Mouse (Mus musculus) intestine, embryonic 14.5 days (tissue): Measurements from ENCODE around the gene Elp5. TPM values are rescaled to one million over a fixed set of nuclear protein-coding genes. Genes with fewer than 3 reads are reported as not detected.

Source experiments
- ATAC-seq: fragments of 200-750 bp; cut with Nextera tagmentation; replicated peaks from 2 replicates; pipeline ENCODE4 v1.8.0; 2017; ENCODE audit warnings: low read depth, moderate number of reproducible peaks, moderate TSS enrichment, moderate library complexity; ENCODE audit not compliant: low FRiP score, low TSS enrichment
- DNase-seq: peaks from one replicate; pipeline ENCODE4 v3.0.0-alpha.2; 2018; ENCODE audit warnings: low spot score
- H3K27ac ChIP-seq: fragments of 300-500 bp; sonication (generic); 2 replicates; pipeline ENCODE4 v1.5.1; 2014; ENCODE audit warnings: low read depth, mild to moderate bottlenecking, control low read depth
- H3K27me3 ChIP-seq: fragments of 300-500 bp; sonication (generic); replicated peaks from 2 replicates; pipeline ENCODE4 v1.6.1; 2014; ENCODE audit warnings: low read length, control low read depth; ENCODE audit not compliant: control insufficient read depth, insufficient read depth
- H3K36me3 ChIP-seq: fragments of 300-500 bp; sonication (generic); 2 replicates; pipeline ENCODE4 v1.6.1; 2014; ENCODE audit warnings: low read length, control low read depth; ENCODE audit not compliant: control insufficient read depth, insufficient read depth
- H3K4me1 ChIP-seq: fragments of 300-500 bp; sonication (generic); replicated peaks from 2 replicates; pipeline ENCODE4 v1.6.1; 2014; ENCODE audit warnings: low read length, control low read depth, mixed read lengths; ENCODE audit not compliant: control insufficient read depth, insufficient read depth
- H3K4me2 ChIP-seq: fragments of 300-500 bp; sonication (generic); 2 replicates; pipeline ENCODE4 v1.6.1; 2014; ENCODE audit warnings: low read length
- H3K4me3 ChIP-seq: fragments of 300-500 bp; sonication (generic); 2 replicates; pipeline ENCODE4 v1.5.1; 2014; ENCODE audit warnings: low read depth, low read length, control low read depth, mixed read lengths
- H3K9ac ChIP-seq: fragments of 300-500 bp; sonication (generic); 2 replicates; pipeline ENCODE4 v1.6.1; 2014; ENCODE audit warnings: mild to moderate bottlenecking, low read length
- H3K9me3 ChIP-seq: fragments of 300-500 bp; sonication (generic); 2 replicates; pipeline ENCODE4 v1.6.1; 2016; ENCODE audit warnings: low read length, control low read depth; ENCODE audit not compliant: control insufficient read depth
- WGBS: fragments of 180-500 bp; shearing (Covaris S2); extraction: QIAGEN DNeasy Blood & Tissue Kit; methylation state at CpG from one replicate; pipeline ENCODE4 v1.1.7; 2014; 5-methylcytosine and 5-hydroxymethylcytosine counted together
- polyA plus RNA-seq: library from polyadenylated mRNA; unstranded; fragments of >200 nt; fragmentation: Nextera tagmentation; extraction: Ambion mirVana; gene quantifications from 2 replicates; pipeline ENCODE4 v1.2.1, GENCODE M21; 2014

Gene Elp5
- polyA plus RNA-seq, 1 experiment from 2014 or later, result 104 TPM

DNA sequence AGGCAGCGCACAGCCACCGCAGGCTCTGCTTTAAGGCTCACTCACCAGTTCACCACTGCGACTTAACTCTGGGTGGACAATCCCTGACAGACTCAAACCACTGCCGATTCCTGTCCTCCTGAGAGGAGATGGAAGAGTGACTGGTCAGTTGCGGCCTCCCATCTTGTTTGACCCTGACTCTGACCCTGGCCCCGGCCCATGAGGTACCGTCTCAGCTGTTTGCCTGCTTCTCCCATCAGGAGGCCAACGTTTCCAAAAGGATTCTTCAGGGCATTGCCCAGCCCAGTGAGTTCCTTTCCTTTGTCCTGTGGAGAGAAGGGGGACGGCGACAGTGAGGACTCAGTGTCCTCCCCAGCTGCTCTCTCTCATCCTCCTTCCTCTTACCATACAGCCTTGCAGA, 28.6 kb upstream of the Elp5 start:
- no peak overlapping the region for H3K9ac ChIP-seq
- H3K4me3 ChIP-seq, result no peak overlapping the region
- H3K27ac ChIP-seq, result no peak overlapping the region
- no peaks in the 10 kb centered on the region for H3K27me3 ChIP-seq
- WGBS, result 88% methylated on average over 10 of the region's 10 CpGs
- no peaks in the 10 kb centered on the region for H3K9me3 ChIP-seq
- H3K4me2 ChIP-seq, result no peak overlapping the region
- DNase-seq (no peak), ATAC-seq (no peak)
- peaks cover 80% of the 10 kb centered on the region for H3K36me3 ChIP-seq
- H3K4me1 ChIP-seq, result peaks cover 6% of the 10 kb centered on the region

DNA sequence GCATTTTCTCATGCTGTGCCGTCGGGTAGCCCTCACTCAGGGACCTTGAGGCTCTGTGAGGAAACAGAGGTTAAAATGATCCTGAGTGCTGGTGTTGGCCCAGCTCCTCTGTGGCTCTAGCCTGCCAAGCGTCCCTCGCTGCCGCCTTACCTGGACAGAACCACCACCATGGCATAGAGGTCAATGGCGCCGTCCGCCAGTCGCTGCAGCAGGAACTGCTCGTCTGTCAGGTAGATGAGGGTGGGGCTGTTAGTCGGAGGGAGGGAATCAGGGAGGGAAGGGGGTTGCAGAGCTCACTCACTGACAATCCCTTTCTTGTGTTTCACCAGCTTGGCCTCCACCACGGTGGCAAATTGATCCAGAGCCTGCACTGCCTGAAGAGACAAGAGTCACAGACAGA, 28.2 kb upstream of the Elp5 start:
- Histone ChIP-seq H3K27ac (no peak overlapping the region), H3K9me3 (no peaks in the 10 kb centered on the region), H3K9ac (no peak overlapping the region), H3K4me2 (no peak overlapping the region), H3K4me3 (no peak overlapping the region), H3K4me1 (peaks cover 6% of the 10 kb centered on the region), H3K36me3 (peaks cover 84% of the 10 kb centered on the region), H3K27me3 (no peaks in the 10 kb centered on the region)
- DNase-seq (no peak), ATAC-seq (no peak)
- 81% methylated on average over 12 of the region's 12 CpGs for WGBS

DNA sequence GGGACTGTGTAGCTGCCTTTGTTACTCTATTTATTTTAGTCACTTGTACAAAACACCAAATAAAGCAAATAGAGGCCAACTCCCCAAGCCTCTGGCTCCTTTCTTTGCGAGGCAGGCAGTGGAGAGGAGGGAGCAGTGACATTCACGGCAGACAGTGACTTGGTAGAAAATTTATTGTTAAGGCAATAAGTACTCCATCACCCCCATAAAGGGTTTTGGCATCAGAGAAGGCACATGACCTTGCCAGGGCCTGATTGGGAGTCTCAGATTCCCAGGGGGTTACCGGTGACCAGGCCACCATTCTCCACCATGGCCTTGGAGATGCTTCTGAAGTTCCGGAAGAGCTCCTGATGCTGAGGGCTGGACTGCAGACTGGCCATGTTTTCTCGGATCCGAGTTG, 27.7 kb upstream of the Elp5 start:
- peaks cover 89% of the 10 kb centered on the region for H3K36me3 ChIP-seq
- H3K27me3 ChIP-seq, result no peaks in the 10 kb centered on the region
- ATAC-seq (no peak), DNase-seq (no peak)
- 90% methylated on average over 6 of the region's 6 CpGs for WGBS
- no peak overlapping the region for H3K4me3 ChIP-seq
- H3K9ac ChIP-seq, result no peak overlapping the region
- no peak overlapping the region for H3K27ac ChIP-seq
- H3K4me2 ChIP-seq, result no peak overlapping the region
- H3K4me1 ChIP-seq, result peaks cover 6% of the 10 kb centered on the region
- H3K9me3 ChIP-seq, result no peaks in the 10 kb centered on the region

DNA sequence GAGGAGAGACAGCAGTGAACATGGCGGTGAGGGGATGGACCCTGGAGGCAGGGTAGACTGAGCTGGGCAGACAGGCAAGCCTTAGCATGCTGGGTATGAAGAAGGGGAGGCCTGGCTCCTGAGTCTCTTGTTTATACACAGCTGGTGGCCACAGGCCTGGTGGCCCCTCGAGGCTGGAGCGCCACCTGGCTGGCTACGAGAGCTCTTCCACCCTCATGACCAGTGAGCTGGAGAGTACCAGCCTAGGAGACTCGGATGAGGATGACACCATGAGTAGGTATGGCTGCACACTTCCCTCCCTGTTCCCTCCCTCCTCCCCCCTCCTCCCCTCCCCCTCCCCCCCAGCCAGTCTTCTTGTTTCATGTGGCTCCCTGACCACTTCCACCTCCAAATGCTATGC, 23.2 kb upstream of the Elp5 start:
- 72% methylated on average over 5 of the region's 5 CpGs for WGBS
- no peak overlapping the region for H3K4me2 ChIP-seq
- peaks cover 59% of the 10 kb centered on the region for H3K36me3 ChIP-seq
- H3K27me3 ChIP-seq, result no peaks in the 10 kb centered on the region
- H3K9me3 ChIP-seq, result no peaks in the 10 kb centered on the region
- no peak for DNase-seq
- H3K27ac ChIP-seq, result no peak overlapping the region
- no peak for ATAC-seq
- H3K4me3 ChIP-seq, result no peak overlapping the region
- peaks cover 18% of the 10 kb centered on the region for H3K4me1 ChIP-seq
- no peak overlapping the region for H3K9ac ChIP-seq

DNA sequence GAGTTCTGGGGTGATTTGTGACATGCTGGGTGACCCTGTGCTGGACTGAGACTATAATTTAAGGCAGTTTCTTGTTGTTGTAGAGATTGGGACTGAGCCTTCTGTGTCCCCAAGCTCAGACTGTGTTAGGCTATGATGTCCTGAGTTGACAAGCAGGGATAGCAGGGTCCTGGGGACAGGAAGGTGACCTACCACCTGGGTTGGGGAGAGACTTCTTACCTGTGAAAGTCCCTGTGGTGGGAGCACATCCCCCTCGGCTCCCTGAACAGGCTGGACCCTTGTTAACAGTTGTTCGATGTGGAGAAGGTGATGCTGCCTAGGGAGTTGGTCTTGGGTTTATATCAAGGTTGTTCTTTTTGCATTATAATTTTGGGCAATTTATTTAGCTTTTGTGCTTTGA, 20.2 kb upstream of the Elp5 start:
- Histone ChIP-seq H3K9me3 (no peaks in the 10 kb centered on the region), H3K36me3 (peaks cover 52% of the 10 kb centered on the region), H3K4me3 (peak overlapping the region; percentile 82; the same call in 1 of the 2 replicates), H3K9ac (no peak overlapping the region), H3K27me3 (no peaks in the 10 kb centered on the region), H3K4me1 (peaks cover 29% of the 10 kb centered on the region), H3K4me2 (peak overlapping the region; percentile 93), H3K27ac (no peak overlapping the region)
- 89% methylated on average over 2 of the region's 2 CpGs for WGBS
- ATAC-seq, result no peak
- no peak for DNase-seq

DNA sequence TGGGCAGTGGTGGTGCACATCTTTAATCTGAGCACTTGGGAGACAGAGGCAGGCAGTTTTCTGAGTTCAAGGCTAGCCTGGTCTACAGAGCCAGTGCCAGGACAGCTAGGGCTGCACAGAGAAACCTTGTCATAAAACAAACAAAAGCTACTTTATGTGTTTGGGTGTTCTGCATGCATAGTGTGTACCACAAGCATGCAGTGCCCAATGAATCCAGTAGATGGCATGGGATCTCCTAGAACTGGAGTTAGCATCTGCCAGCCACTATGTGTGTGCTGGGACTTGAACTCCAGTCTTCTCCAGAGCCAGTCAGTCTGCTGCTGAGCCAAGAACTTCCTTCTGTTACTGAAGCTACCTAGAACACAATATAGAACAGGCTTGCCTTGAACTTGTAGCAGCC, 19.5 kb upstream of the Elp5 start:
- Histone ChIP-seq H3K36me3 (peaks cover 46% of the 10 kb centered on the region), H3K27me3 (no peaks in the 10 kb centered on the region), H3K9me3 (no peaks in the 10 kb centered on the region), H3K27ac (no peak overlapping the region), H3K4me1 (peaks cover 30% of the 10 kb centered on the region), H3K4me3 (peak overlapping the region; percentile 82), H3K9ac (no peak overlapping the region), H3K4me2 (peak overlapping the region; percentile 93)
- ATAC-seq (no peak), DNase-seq (no peak)

DNA sequence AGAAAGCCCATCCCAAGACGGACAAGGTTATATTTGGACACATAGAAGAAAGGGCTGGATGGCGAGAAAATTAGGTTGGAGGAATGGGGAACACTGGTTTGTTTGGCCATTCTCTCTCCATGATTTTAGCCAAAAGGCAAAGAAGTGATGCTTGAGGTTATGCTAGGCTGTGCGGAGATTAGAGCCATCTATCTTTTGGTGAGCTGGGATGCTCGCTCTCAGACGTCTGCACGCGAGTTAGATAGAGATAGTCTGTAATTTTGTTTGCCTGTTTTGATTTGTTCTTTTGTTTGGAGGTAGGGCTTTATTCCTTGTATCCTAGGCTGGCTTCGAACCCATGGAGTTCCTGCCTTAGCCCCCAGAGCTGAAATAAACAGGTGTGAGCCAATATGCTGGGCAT, 18.8 kb upstream of the Elp5 start:
- ATAC-seq (no peak), DNase-seq (no peak)
- Histone ChIP-seq H3K9me3 (no peaks in the 10 kb centered on the region), H3K36me3 (peaks cover 39% of the 10 kb centered on the region), H3K4me2 (peak overlapping the region; percentile 93), H3K4me1 (peaks cover 30% of the 10 kb centered on the region), H3K9ac (peak overlapping the region; percentile 67), H3K4me3 (peak overlapping the region; percentile 82), H3K27me3 (no peaks in the 10 kb centered on the region), H3K27ac (peak overlapping the region; percentile 92)
- WGBS, result 10% methylated on average over 8 of the region's 8 CpGs

DNA sequence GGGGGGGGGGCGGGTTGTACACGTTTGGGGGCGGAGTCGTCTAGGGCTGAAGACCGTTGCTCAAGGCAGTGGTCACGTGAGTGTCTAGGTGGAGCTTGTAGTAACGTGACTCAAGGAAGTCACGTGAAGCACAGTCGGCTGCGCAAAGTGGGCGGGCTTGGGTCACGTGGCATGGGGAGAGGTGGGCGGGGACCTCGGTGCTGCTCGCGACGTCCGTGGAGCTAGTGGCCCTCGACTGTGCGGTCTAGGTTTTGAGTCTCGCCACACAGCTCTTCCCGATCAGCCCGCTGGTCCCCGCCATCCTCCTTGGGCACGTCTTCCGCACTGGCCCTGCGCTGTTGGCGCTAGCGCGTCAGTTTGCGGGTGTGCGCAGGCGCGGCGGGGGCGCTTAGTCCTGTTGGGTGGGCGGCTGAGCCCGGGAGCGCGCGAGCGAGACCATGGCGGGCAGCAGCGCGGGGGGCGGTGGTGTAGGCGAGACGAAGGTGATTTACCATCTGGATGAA, 18.1 kb upstream of the Elp5 start, which contains the start of gene Dvl2:
TSS of gene Dvl2 (plus strand) at position 200 of the 503 bp plus-strand sequence.
- Histone ChIP-seq H3K4me2 (peak within 1 kb of the TSS; percentile 93), H3K36me3 (peaks cover 32% of the 10 kb centered on the region), H3K4me1 (peaks cover 30% of the 10 kb centered on the region), H3K4me3 (peak within 1 kb of the TSS; percentile 82), H3K9me3 (no peaks in the 10 kb centered on the region), H3K9ac (peak within 1 kb of the TSS; percentile 67), H3K27ac (peak within 1 kb of the TSS; percentile 92), H3K27me3 (no peaks in the 10 kb centered on the region)
- WGBS, result under 1% methylated on average over 48 of the region's 48 CpGs
- peak; percentile 65 for ATAC-seq
- DNase-seq, result peak; percentile 93

DNA sequence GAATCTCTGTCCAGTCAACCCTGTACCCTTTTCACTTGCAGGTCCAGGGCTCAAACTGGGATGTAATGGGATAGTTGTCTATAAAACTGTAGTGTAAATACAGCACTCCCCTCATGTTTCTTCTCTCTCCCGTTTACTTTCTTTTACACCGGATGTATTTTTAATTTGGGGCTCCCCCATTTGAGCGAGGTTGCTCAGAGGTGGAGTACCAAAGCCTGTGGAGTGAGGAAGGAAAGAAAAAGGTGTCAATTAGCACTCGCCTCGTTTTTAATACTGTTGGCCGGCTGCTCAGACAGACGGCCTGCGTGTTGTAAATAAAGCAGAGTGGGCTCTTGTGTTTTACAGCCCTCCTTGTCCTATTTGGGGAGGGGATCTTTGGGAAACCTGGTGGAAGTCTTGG, 17.3 kb upstream of the Elp5 start:
- ATAC-seq, result no peak
- 78% methylated on average over 8 of the region's 8 CpGs for WGBS
- Histone ChIP-seq H3K27me3 (no peaks in the 10 kb centered on the region), H3K9me3 (no peaks in the 10 kb centered on the region), H3K4me2 (no peak overlapping the region), H3K4me3 (no peak overlapping the region), H3K36me3 (peaks cover 26% of the 10 kb centered on the region), H3K4me1 (peaks cover 30% of the 10 kb centered on the region), H3K9ac (no peak overlapping the region), H3K27ac (no peak overlapping the region; the same call in 1 of the 2 replicates)
- DNase-seq, result no peak
